Mouse (Mus musculus): ENCODE measurements around the gene Smtnl2.
"Not testable (repeated sequence)": the region's sequence is repeated elsewhere in the genome, so short reads cannot be mapped to it uniquely, and the experiment has no call there.

Smtnl2 gene

GRCm38 (mm10) chr11:72411093-72411921, at the start of gene Smtnl2:
Gene Smtnl2 (minus strand): TSS chr11:72411713.
- DNase-seq (ENCODE audit: low spot score in 2 of 2): no peak

- no peak for DNase-seq (ENCODE audit: low spot score in 2 of 2)
These were observed 47.0 kb upstream of the Smtnl2 start for GRCm38 (mm10) chr11:72458502-72458901.

- no peak for DNase-seq (ENCODE audit: low spot score in 2 of 2)
These were observed 46.5 kb upstream of the Smtnl2 start for GRCm38 (mm10) chr11:72457995-72458496.

GRCm38 (mm10) chr11:72455694-72456093, 44.2 kb upstream of the Smtnl2 start:
- DNase-seq (ENCODE audit: low spot score in 2 of 2): peak; percentile 55 to 58

GRCm38 (mm10) chr11:72453105-72453953, 41.8 kb upstream of the Smtnl2 start:
- no peak for DNase-seq (ENCODE audit: low spot score in 2 of 2)

GRCm38 (mm10) chr11:72452140-72452665, 40.7 kb upstream of the Smtnl2 start:
- DNase-seq (ENCODE audit: low spot score in 2 of 2): no peak

- DNase-seq (ENCODE audit: low spot score in 2 of 2): no peak
These were observed 36.0 kb upstream of the Smtnl2 start for GRCm38 (mm10) chr11:72447475-72447874.

- DNase-seq (ENCODE audit: low spot score in 2 of 2): no peak
These were observed 35.0 kb upstream of the Smtnl2 start for GRCm38 (mm10) chr11:72446311-72447105.

GRCm38 (mm10) chr11:72440965-72441664, 29.6 kb upstream of the Smtnl2 start, which contains the start of gene Mybbp1a:
Gene Mybbp1a (plus strand): TSS chr11:72441355.
- peak; percentile 97 to 98 for DNase-seq (ENCODE audit: low spot score in 2 of 2)

- not testable (repeated sequence) for DNase-seq (ENCODE audit: low spot score in 2 of 2)
These were observed 29.1 kb upstream of the Smtnl2 start for GRCm38 (mm10) chr11:72440597-72440964.

- no peak for DNase-seq (ENCODE audit: low spot score in 2 of 2)
These were observed 26.9 kb upstream of the Smtnl2 start for GRCm38 (mm10) chr11:72438411-72438810.

GRCm38 (mm10) chr11:72436756-72437650, 25.5 kb upstream of the Smtnl2 start:
- no peak for DNase-seq (ENCODE audit: low spot score in 2 of 2)

- DNase-seq (ENCODE audit: low spot score in 2 of 2): no peak
These were observed 24.8 kb upstream of the Smtnl2 start for GRCm38 (mm10) chr11:72436271-72436670.

- DNase-seq (ENCODE audit: low spot score in 2 of 2): no peak
These were observed 24.2 kb upstream of the Smtnl2 start for GRCm38 (mm10) chr11:72435694-72436045.

- no peak for DNase-seq (ENCODE audit: low spot score in 2 of 2)
These were observed 23.6 kb upstream of the Smtnl2 start, which contains the start of gene Ggt6 for GRCm38 (mm10) chr11:72434963-72435693. Gene Ggt6 (plus strand): TSS chr11:72435526.

- not testable (repeated sequence) for DNase-seq (ENCODE audit: low spot score in 2 of 2)
These were observed 19.0 kb upstream of the Smtnl2 start for GRCm38 (mm10) chr11:72430311-72431068.

- peak; percentile 51 to 53 for DNase-seq (ENCODE audit: low spot score in 2 of 2)
These were observed 17.8 kb upstream of the Smtnl2 start for GRCm38 (mm10) chr11:72429288-72429690.

GRCm38 (mm10) chr11:72428694-72429093, 17.2 kb upstream of the Smtnl2 start:
- peak in 1 of 2 experiments; percentile 53 for DNase-seq (ENCODE audit: low spot score in 2 of 2)

Data from right cerebral cortex, postnatal 36 days (tissue).